Mouse (Mus musculus): ENCODE measurements at regions not wholly inside any gene's neighbourhood (a gene's known extent, or its start where the extent isn't known, plus 50 kb on each side); places are given as distances from the start of the nearest gene placed in this dataset.
"Not testable (repeated sequence)": the region's sequence is repeated elsewhere in the genome, so short reads cannot be mapped to it uniquely, and the experiment has no call there.

DNA sequence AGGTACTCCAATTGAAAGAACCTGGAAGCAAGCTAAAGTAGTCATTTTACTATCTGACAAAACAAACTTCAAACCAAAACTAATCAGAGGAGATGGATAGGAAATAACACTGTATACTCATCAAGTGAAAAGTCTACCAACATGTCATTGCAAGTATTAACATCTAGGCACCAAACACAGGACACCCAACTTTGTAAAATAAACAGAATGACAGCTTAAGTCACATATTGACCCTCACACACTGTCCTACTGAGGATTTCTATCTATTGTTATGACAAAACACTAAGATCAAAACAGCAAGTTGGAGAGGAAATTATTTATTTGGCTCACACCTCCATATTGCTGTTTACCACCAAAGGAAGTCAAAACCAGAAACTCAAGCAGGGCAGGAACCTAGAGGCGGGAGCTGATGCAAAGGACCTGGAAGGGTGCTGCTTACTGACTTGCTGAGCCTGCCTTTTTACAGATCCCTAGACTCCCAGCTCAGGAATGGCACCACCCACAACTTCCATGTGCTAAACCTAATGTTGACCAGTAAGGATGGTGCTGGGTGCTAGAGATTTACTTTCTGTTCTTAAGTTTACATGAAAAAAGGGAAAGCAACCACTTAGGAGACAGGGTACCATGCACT is 244.2 kb downstream of the Prr30 start:
- 78% methylated on average over 1 of the region's 1 CpGs for WGBS
- H3K4me2 ChIP-seq (replicated peaks): no peak overlapping the region
- no peaks in the 10 kb centered on the region for H3K4me1 ChIP-seq (replicated peaks)
- H3K27ac ChIP-seq: no peak overlapping the region
- no peaks in the 10 kb centered on the region for H3K36me3 ChIP-seq
- no peaks in the 10 kb centered on the region for H3K9me3 ChIP-seq
- H3K27me3 ChIP-seq (replicated peaks): no peaks in the 10 kb centered on the region
- H3K9ac ChIP-seq: no peak overlapping the region
- H3K4me3 ChIP-seq (replicated peaks): no peak overlapping the region
- no peak for ATAC-seq

GRCm38 (mm10) chr14:100950681-100951119 is 249.4 kb downstream of the Prr30 start:
- 48% methylated on average over 3 of the region's 3 CpGs for WGBS
- H3K4me2 ChIP-seq (replicated peaks): no peak overlapping the region
- no peaks in the 10 kb centered on the region for H3K4me1 ChIP-seq (replicated peaks)
- H3K27me3 ChIP-seq (replicated peaks): no peaks in the 10 kb centered on the region
- no peaks in the 10 kb centered on the region for H3K36me3 ChIP-seq
- no peaks in the 10 kb centered on the region for H3K9me3 ChIP-seq
- no peak overlapping the region for H3K27ac ChIP-seq
- H3K9ac ChIP-seq: no peak overlapping the region
- no peak; the same call in 1 of the 2 replicates for ATAC-seq
- no peak overlapping the region for H3K4me3 ChIP-seq (replicated peaks)

DNA sequence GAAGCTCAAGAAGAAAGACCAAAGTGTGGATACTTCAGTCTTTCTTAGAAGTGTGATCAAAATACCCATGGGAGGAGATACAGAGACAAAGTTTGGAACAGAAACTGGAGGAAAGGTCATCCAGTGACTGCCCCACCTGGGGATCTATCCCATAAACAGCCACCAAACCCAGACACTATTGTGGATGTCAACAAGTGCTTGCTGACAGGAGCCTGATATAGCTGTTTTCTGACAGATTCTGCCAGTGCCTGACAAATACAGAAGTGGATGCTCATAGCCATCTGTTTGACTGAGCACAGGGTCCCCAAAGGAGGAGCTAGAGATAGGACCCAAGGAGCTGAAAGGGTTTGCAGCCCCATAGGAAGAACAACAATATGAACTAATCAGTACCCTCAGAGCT is 252.5 kb downstream of the Prr30 start:
- not testable (repeated sequence) for H3K4me3 ChIP-seq (replicated peaks); H3K9me3 ChIP-seq; H3K36me3 ChIP-seq; H3K4me2 ChIP-seq (replicated peaks); ATAC-seq; H3K4me1 ChIP-seq (replicated peaks); H3K27ac ChIP-seq; H3K9ac ChIP-seq; H3K27me3 ChIP-seq (replicated peaks)

GRCm38 (mm10) chr14:100937358-100937887 is 262.7 kb downstream of the Prr30 start:
- 68% methylated on average over 2 of the region's 2 CpGs for WGBS
- H3K36me3 ChIP-seq: no peaks in the 10 kb centered on the region

GRCm38 (mm10) chr14:100934554-100934953 is 265.6 kb downstream of the Prr30 start:
- H3K9me3 ChIP-seq: no peaks in the 10 kb centered on the region
- H3K27me3 ChIP-seq (replicated peaks): no peaks in the 10 kb centered on the region
- WGBS: 88% methylated on average over 7 of the region's 7 CpGs
- H3K4me1 ChIP-seq (replicated peaks): no peaks in the 10 kb centered on the region
- no peak overlapping the region for H3K9ac ChIP-seq
- no peak overlapping the region for H3K4me3 ChIP-seq (replicated peaks)
- no peak overlapping the region for H3K27ac ChIP-seq
- ATAC-seq: no peak
- H3K4me2 ChIP-seq (replicated peaks): no peak overlapping the region
- no peaks in the 10 kb centered on the region for H3K36me3 ChIP-seq

More at GRCm38 (mm10) chr14:100937358-100937887, 262.7 kb downstream of the Prr30 start:
- ATAC-seq: no peak
- Histone ChIP-seq H3K4me1 (replicated peaks) (no peaks in the 10 kb centered on the region), H3K9me3 (no peaks in the 10 kb centered on the region), H3K9ac (no peak overlapping the region), H3K27ac (no peak overlapping the region), H3K4me2 (replicated peaks) (no peak overlapping the region), H3K4me3 (replicated peaks) (no peak overlapping the region), H3K27me3 (replicated peaks) (no peaks in the 10 kb centered on the region)

DNA sequence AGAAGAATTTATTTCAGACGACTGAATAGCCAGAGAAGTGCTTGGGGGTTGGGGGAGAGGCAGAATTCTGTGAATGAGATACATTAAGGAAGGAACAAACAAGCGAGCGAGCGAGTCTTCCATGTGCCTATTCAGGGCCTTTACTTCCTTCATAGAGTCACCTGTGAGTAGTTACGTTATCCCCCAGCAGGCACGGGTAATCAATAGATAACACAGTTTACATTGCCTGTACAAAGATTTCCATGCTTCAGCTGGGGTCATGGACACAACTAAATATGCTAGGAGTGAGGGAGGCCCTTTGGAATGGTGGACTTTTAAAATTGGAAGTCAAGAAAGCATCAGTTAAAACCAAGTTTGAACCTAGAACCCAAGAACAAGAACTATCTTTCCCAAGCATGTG is 275.2 kb downstream of the Prr30 start:
- no peak overlapping the region for H3K27ac ChIP-seq
- no peak overlapping the region for H3K4me3 ChIP-seq (replicated peaks)
- H3K4me1 ChIP-seq (replicated peaks): no peaks in the 10 kb centered on the region
- no peaks in the 10 kb centered on the region for H3K36me3 ChIP-seq
- no peaks in the 10 kb centered on the region for H3K27me3 ChIP-seq (replicated peaks)
- no peak overlapping the region for H3K4me2 ChIP-seq (replicated peaks)
- H3K9me3 ChIP-seq: no peaks in the 10 kb centered on the region
- H3K9ac ChIP-seq: no peak overlapping the region
- WGBS: 65% methylated on average over 6 of the region's 6 CpGs
- no peak for ATAC-seq

DNA sequence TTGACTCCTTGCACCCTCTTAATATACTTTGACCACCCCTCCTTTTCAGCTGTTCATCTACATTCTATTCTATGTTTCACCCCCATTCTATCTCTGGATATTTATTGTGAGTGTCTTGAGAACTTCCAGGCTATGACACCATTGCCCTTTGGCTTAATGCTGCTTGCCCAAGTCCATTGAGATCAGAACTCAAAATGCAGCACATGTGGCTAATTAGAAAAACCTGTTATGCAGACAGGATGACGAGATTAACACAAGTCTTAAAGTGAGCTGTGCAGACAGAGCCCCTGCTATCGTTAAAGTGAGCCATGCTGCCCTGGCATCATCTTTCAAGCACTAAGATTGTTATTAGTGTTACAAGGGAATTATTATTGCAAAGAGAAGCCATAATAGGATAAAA is 299.9 kb downstream of the Prr30 start:
- WGBS: 53% methylated on average over 2 of the region's 2 CpGs
- Histone ChIP-seq H3K4me2 (replicated peaks) (no peak overlapping the region), H3K9me3 (no peaks in the 10 kb centered on the region), H3K4me1 (replicated peaks) (no peaks in the 10 kb centered on the region), H3K36me3 (no peaks in the 10 kb centered on the region), H3K4me3 (replicated peaks) (no peak overlapping the region), H3K9ac (no peak overlapping the region), H3K27ac (no peak overlapping the region), H3K27me3 (replicated peaks) (no peaks in the 10 kb centered on the region)
- ATAC-seq: no peak

DNA sequence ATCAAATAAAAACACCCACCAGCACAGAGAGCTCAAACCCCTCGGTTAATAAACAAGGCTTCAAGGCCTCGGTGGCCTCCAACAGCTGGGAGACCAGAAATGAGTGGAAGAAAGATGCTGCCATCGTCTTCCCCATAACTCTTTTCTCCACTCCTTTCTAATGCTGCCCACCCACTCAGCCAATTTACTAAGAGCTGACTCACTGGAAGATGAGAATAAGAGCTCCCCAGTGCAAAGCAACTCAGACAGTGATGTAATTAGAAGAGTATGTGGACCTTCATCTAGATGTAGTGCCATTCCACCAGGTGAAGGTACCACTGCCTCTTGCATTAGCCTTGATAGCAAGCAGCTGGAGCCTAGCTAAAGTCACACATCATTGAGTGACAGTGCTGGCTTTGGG is 301.1 kb downstream of the Prr30 start:
- no peak overlapping the region for H3K4me3 ChIP-seq (replicated peaks)
- H3K27me3 ChIP-seq (replicated peaks): no peaks in the 10 kb centered on the region
- H3K4me2 ChIP-seq (replicated peaks): no peak overlapping the region
- H3K4me1 ChIP-seq (replicated peaks): no peaks in the 10 kb centered on the region
- no peak overlapping the region for H3K27ac ChIP-seq
- no peaks in the 10 kb centered on the region for H3K9me3 ChIP-seq
- WGBS: 47% methylated on average over 3 of the region's 3 CpGs
- ATAC-seq: no peak
- H3K9ac ChIP-seq: no peak overlapping the region
- no peaks in the 10 kb centered on the region for H3K36me3 ChIP-seq

GRCm38 (mm10) chr14:100889163-100890157 is 310.7 kb downstream of the Prr30 start:
- H3K36me3 ChIP-seq: no peaks in the 10 kb centered on the region
- H3K9me3 ChIP-seq: no peaks in the 10 kb centered on the region
- no peak overlapping the region for H3K4me3 ChIP-seq (replicated peaks)
- H3K4me2 ChIP-seq (replicated peaks): no peak overlapping the region
- no peaks in the 10 kb centered on the region for H3K27me3 ChIP-seq (replicated peaks)
- no peak for ATAC-seq
- H3K4me1 ChIP-seq (replicated peaks): no peaks in the 10 kb centered on the region
- H3K9ac ChIP-seq: no peak overlapping the region
- 41% methylated on average over 18 of the region's 18 CpGs for WGBS
- H3K27ac ChIP-seq: no peak overlapping the region

DNA sequence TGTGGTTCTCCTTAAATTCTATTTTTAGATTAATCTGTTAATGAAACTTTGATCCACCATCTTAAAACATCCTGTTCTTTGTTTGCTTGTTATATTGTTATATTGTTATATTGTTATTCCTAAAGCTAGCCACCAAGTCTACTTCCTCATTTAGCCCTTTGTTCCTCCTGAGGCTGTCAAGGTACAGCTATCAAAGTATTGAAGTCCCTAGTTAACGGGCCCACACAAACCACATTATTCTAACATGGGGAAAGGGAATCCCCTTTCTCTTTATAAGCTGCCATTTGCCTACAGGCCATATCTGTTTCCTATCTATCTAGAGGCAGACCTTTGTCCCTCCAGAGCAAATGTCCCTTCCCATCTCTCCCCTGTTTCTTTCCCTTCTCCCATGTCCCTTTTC is 317.0 kb downstream of the Prr30 start:
- 88% methylated on average over 1 of the region's 1 CpGs for WGBS
- ATAC-seq: no peak

DNA sequence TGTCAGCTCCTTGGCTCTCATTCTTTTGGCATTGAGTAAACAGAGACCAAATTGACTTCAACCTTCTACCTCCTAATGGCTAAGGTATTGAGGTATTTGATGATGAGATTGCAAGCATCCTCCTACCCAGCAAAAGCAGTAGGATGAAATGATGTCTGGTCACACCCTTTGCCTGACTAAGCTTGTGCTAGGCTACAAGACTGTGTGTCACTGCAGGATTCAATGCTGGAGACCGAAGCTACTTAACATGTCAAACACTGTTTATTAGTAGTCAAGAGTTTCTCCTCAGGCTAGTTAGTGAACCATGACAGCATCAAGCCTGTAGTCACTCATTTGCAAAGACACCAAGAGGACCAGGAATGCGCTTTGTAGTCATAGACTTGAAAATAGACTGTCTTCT is 320.0 kb downstream of the Prr30 start:
- no peaks in the 10 kb centered on the region for H3K4me1 ChIP-seq (replicated peaks)
- 85% methylated on average over 2 of the region's 2 CpGs for WGBS
- no peak overlapping the region for H3K27ac ChIP-seq
- H3K9me3 ChIP-seq: no peaks in the 10 kb centered on the region
- no peak overlapping the region for H3K4me2 ChIP-seq (replicated peaks)
- no peak overlapping the region for H3K4me3 ChIP-seq (replicated peaks)
- ATAC-seq: no peak
- H3K9ac ChIP-seq: no peak overlapping the region
- no peaks in the 10 kb centered on the region for H3K27me3 ChIP-seq (replicated peaks)
- no peaks in the 10 kb centered on the region for H3K36me3 ChIP-seq

More for the DNA sequence above, 317.0 kb downstream of the Prr30 start:
- Histone ChIP-seq H3K9me3 (no peaks in the 10 kb centered on the region), H3K36me3 (no peaks in the 10 kb centered on the region), H3K4me2 (replicated peaks) (no peak overlapping the region), H3K4me3 (replicated peaks) (no peak overlapping the region), H3K27ac (no peak overlapping the region), H3K27me3 (replicated peaks) (no peaks in the 10 kb centered on the region), H3K9ac (no peak overlapping the region), H3K4me1 (replicated peaks) (no peaks in the 10 kb centered on the region)

GRCm38 (mm10) chr14:100867790-100868189 is 332.3 kb downstream of the Prr30 start:
- no peak for ATAC-seq
- Histone ChIP-seq H3K4me3 (replicated peaks) (no peak overlapping the region), H3K36me3 (no peaks in the 10 kb centered on the region), H3K4me2 (replicated peaks) (no peak overlapping the region), H3K9me3 (no peaks in the 10 kb centered on the region), H3K9ac (no peak overlapping the region), H3K4me1 (replicated peaks) (no peaks in the 10 kb centered on the region), H3K27me3 (replicated peaks) (no peaks in the 10 kb centered on the region), H3K27ac (no peak overlapping the region)
- 62% methylated on average over 3 of the region's 3 CpGs for WGBS

Data from intestine, embryonic 15.5 days (tissue).